Mouse (Mus musculus) hindbrain, embryonic 15.5 days (tissue): ENCODE results near the gene Cav2. TPM values are rescaled to one million over a fixed set of nuclear protein-coding genes. Genes with fewer than 3 reads are reported as not detected.

Experiments used
- ATAC-seq: fragments of 200-750 bp; cut with Nextera tagmentation; 2 replicates; pipeline ENCODE4 v1.8.0; 2017; ENCODE audit warnings: low read depth, moderate number of reproducible peaks, moderate TSS enrichment; ENCODE audit not compliant: low FRiP score
- H3K27ac ChIP-seq: fragments of 300-500 bp; sonication (generic); replicated peaks from 2 replicates; pipeline ENCODE4 v1.5.1; 2015; ENCODE audit warnings: mild to moderate bottlenecking, inconsistent platforms
- H3K27me3 ChIP-seq: fragments of 300-500 bp; sonication (generic); 2 replicates; pipeline ENCODE4 v1.6.1; 2015; ENCODE audit warnings: control low read depth, inconsistent platforms
- H3K36me3 ChIP-seq: fragments of 300-500 bp; sonication (generic); 2 replicates; pipeline ENCODE4 v1.6.1; 2015; ENCODE audit warnings: control low read depth, inconsistent platforms
- H3K4me1 ChIP-seq: fragments of 300-500 bp; sonication (generic); replicated peaks from 2 replicates; pipeline ENCODE4 v1.6.1; 2015; ENCODE audit warnings: control low read depth, inconsistent platforms
- H3K4me2 ChIP-seq: fragments of 300-500 bp; sonication (generic); 2 replicates; pipeline ENCODE4 v1.6.1; 2015; ENCODE audit warnings: moderate library complexity, mild to moderate bottlenecking, inconsistent platforms
- H3K4me3 ChIP-seq: fragments of 300-500 bp; sonication (generic); 2 replicates; pipeline ENCODE4 v1.5.1; 2015; ENCODE audit warnings: mild to moderate bottlenecking, inconsistent platforms
- H3K9ac ChIP-seq: fragments of 300-500 bp; sonication (generic); 2 replicates; pipeline ENCODE4 v1.6.1; 2015; ENCODE audit warnings: inconsistent platforms
- H3K9me3 ChIP-seq: fragments of 300-500 bp; sonication (generic); 2 replicates; pipeline ENCODE4 v1.6.1; 2016; ENCODE audit warnings: control low read depth, inconsistent platforms
- WGBS: fragments of 180-500 bp; shearing (Covaris S2); methylation state at CpG from one replicate; pipeline ENCODE4 v1.1.7; 2015; 5-methylcytosine and 5-hydroxymethylcytosine counted together
- polyA plus RNA-seq: library from polyadenylated mRNA; unstranded; fragments of >200 nt; fragmentation: Nextera tagmentation; extraction: Ambion mirVana; gene quantifications from 2 replicates; pipeline ENCODE4 v1.2.1, GENCODE M21; 2015

The Cav2 gene
- 17.0 and 18.5 TPM in 2 replicates for polyA plus RNA-seq

- Histone ChIP-seq H3K4me2 (peak within 1 kb of the TSS; percentile 74), H3K4me3 (peak within 1 kb of the TSS; percentile 46), H3K9me3 (no peaks in the 10 kb centered on the region), H3K9ac (peak within 1 kb of the TSS; percentile 44), H3K36me3 (no peaks in the 10 kb centered on the region), H3K4me1 (peaks cover 15% of the 10 kb centered on the region), H3K27ac (peak within 1 kb of the TSS; percentile 25; the same call in 1 of the 2 replicates), H3K27me3 (peaks cover 9% of the 10 kb centered on the region; the same call in 1 of the 2 replicates)
- peak; percentile 92 for ATAC-seq
- WGBS, result 1% methylated on average over 29 of the region's 40 CpGs
Measured at GRCm38 (mm10) chr6:17280939-17281756, at the start of gene Cav2. Gene Cav2, plus strand, starts transcription at chr6:17281185.

- H3K27ac ChIP-seq, result no peak overlapping the region
- H3K27me3 ChIP-seq, result no peaks in the 10 kb centered on the region
- no peak overlapping the region for H3K9ac ChIP-seq
- no peaks in the 10 kb centered on the region for H3K4me1 ChIP-seq
- H3K4me2 ChIP-seq, result no peak overlapping the region
- H3K4me3 ChIP-seq, result no peak overlapping the region
- H3K9me3 ChIP-seq, result no peaks in the 10 kb centered on the region
- H3K36me3 ChIP-seq, result no peaks in the 10 kb centered on the region
- ATAC-seq, result no peak
- 92% methylated on average over 1 of the region's 1 CpGs for WGBS
Measured at GRCm38 (mm10) chr6:17239693-17240092, 41.3 kb upstream of the Cav2 start.

GRCm38 (mm10) chr6:17241013-17241412, 40.0 kb upstream of the Cav2 start:
- H3K4me2 ChIP-seq, result no peak overlapping the region
- no peak overlapping the region for H3K9ac ChIP-seq
- H3K36me3 ChIP-seq, result no peaks in the 10 kb centered on the region
- no peak overlapping the region for H3K27ac ChIP-seq
- ATAC-seq, result no peak
- WGBS, result 91% methylated on average over 1 of the region's 1 CpGs
- no peaks in the 10 kb centered on the region for H3K4me1 ChIP-seq
- H3K4me3 ChIP-seq, result no peak overlapping the region
- no peaks in the 10 kb centered on the region for H3K27me3 ChIP-seq
- no peaks in the 10 kb centered on the region for H3K9me3 ChIP-seq

- Histone ChIP-seq H3K4me3 (no peak overlapping the region), H3K27me3 (no peaks in the 10 kb centered on the region), H3K36me3 (no peaks in the 10 kb centered on the region), H3K4me2 (no peak overlapping the region), H3K9ac (no peak overlapping the region), H3K27ac (no peak overlapping the region), H3K4me1 (no peaks in the 10 kb centered on the region), H3K9me3 (no peaks in the 10 kb centered on the region)
- WGBS, result 94% methylated on average over 2 of the region's 2 CpGs
- ATAC-seq, result no peak
Measured at GRCm38 (mm10) chr6:17246959-17247358, 34.0 kb upstream of the Cav2 start.

GRCm38 (mm10) chr6:17247673-17248072, 33.3 kb upstream of the Cav2 start:
- H3K27ac ChIP-seq, result no peak overlapping the region
- WGBS, result 91% methylated on average over 3 of the region's 3 CpGs
- H3K4me1 ChIP-seq, result no peaks in the 10 kb centered on the region
- no peak overlapping the region for H3K4me2 ChIP-seq
- no peaks in the 10 kb centered on the region for H3K27me3 ChIP-seq
- no peaks in the 10 kb centered on the region for H3K36me3 ChIP-seq
- no peak overlapping the region for H3K4me3 ChIP-seq
- no peaks in the 10 kb centered on the region for H3K9me3 ChIP-seq
- ATAC-seq, result no peak
- H3K9ac ChIP-seq, result no peak overlapping the region

GRCm38 (mm10) chr6:17248241-17248640, 32.7 kb upstream of the Cav2 start:
- no peaks in the 10 kb centered on the region for H3K9me3 ChIP-seq
- H3K9ac ChIP-seq, result no peak overlapping the region
- no peaks in the 10 kb centered on the region for H3K36me3 ChIP-seq
- no peak for ATAC-seq
- no CpG with 5 or more reads among the region's 1 CpGs for WGBS
- H3K4me1 ChIP-seq, result no peaks in the 10 kb centered on the region
- H3K27me3 ChIP-seq, result no peaks in the 10 kb centered on the region
- no peak overlapping the region for H3K4me3 ChIP-seq
- no peak overlapping the region for H3K4me2 ChIP-seq
- no peak overlapping the region for H3K27ac ChIP-seq

- no peak overlapping the region for H3K4me3 ChIP-seq
- 90% methylated on average over 1 of the region's 1 CpGs for WGBS
- no peak overlapping the region for H3K27ac ChIP-seq
Measured at GRCm38 (mm10) chr6:17251958-17252357, 29.0 kb upstream of the Cav2 start.

GRCm38 (mm10) chr6:17258142-17258541, 22.8 kb upstream of the Cav2 start:
- Histone ChIP-seq H3K36me3 (no peaks in the 10 kb centered on the region), H3K9me3 (no peaks in the 10 kb centered on the region)
- 91% methylated on average over 1 of the region's 1 CpGs for WGBS

More at GRCm38 (mm10) chr6:17251958-17252357, 29.0 kb upstream of the Cav2 start:
- no peak for ATAC-seq
- Histone ChIP-seq H3K9me3 (no peaks in the 10 kb centered on the region), H3K27me3 (no peaks in the 10 kb centered on the region), H3K4me2 (no peak overlapping the region), H3K4me1 (no peaks in the 10 kb centered on the region), H3K36me3 (no peaks in the 10 kb centered on the region), H3K9ac (no peak overlapping the region)

GRCm38 (mm10) chr6:17258911-17259310, 22.1 kb upstream of the Cav2 start:
- ATAC-seq, result no peak
- Histone ChIP-seq H3K4me2 (no peak overlapping the region), H3K4me1 (no peaks in the 10 kb centered on the region), H3K9ac (no peak overlapping the region), H3K27ac (no peak overlapping the region), H3K9me3 (no peaks in the 10 kb centered on the region), H3K27me3 (no peaks in the 10 kb centered on the region), H3K4me3 (no peak overlapping the region), H3K36me3 (no peaks in the 10 kb centered on the region)
- 87% methylated on average over 1 of the region's 1 CpGs for WGBS

More at GRCm38 (mm10) chr6:17258142-17258541, 22.8 kb upstream of the Cav2 start:
- Histone ChIP-seq H3K27me3 (no peaks in the 10 kb centered on the region), H3K4me1 (no peaks in the 10 kb centered on the region), H3K9ac (no peak overlapping the region), H3K4me2 (no peak overlapping the region), H3K4me3 (no peak overlapping the region), H3K27ac (no peak overlapping the region)
- ATAC-seq, result no peak

- no peak overlapping the region for H3K9ac ChIP-seq
- no peaks in the 10 kb centered on the region for H3K27me3 ChIP-seq
- no peak overlapping the region for H3K27ac ChIP-seq
- H3K4me1 ChIP-seq, result no peaks in the 10 kb centered on the region
- no peak for ATAC-seq
- H3K4me2 ChIP-seq, result no peak overlapping the region
- no peak overlapping the region for H3K4me3 ChIP-seq
- 73% methylated on average over 2 of the region's 2 CpGs for WGBS
- H3K9me3 ChIP-seq, result no peaks in the 10 kb centered on the region
- H3K36me3 ChIP-seq, result no peaks in the 10 kb centered on the region
Measured at GRCm38 (mm10) chr6:17262786-17263185, 18.2 kb upstream of the Cav2 start.

- Histone ChIP-seq H3K4me2 (no peak overlapping the region), H3K27me3 (no peaks in the 10 kb centered on the region)
Measured at GRCm38 (mm10) chr6:17265043-17265442, 15.9 kb upstream of the Cav2 start.

GRCm38 (mm10) chr6:17266466-17266865, 14.5 kb upstream of the Cav2 start:
- Histone ChIP-seq H3K4me3 (no peak overlapping the region), H3K36me3 (no peaks in the 10 kb centered on the region), H3K4me2 (no peak overlapping the region), H3K27me3 (no peaks in the 10 kb centered on the region), H3K4me1 (no peaks in the 10 kb centered on the region), H3K27ac (no peak overlapping the region), H3K9me3 (no peaks in the 10 kb centered on the region), H3K9ac (no peak overlapping the region)
- no peak for ATAC-seq
- 78% methylated on average over 3 of the region's 3 CpGs for WGBS

More at GRCm38 (mm10) chr6:17265043-17265442, 15.9 kb upstream of the Cav2 start:
- no peak overlapping the region for H3K9ac ChIP-seq
- no peak for ATAC-seq
- no peak overlapping the region for H3K27ac ChIP-seq
- no peaks in the 10 kb centered on the region for H3K9me3 ChIP-seq
- no peaks in the 10 kb centered on the region for H3K36me3 ChIP-seq
- H3K4me1 ChIP-seq, result no peaks in the 10 kb centered on the region
- 80% methylated on average over 4 of the region's 4 CpGs for WGBS
- H3K4me3 ChIP-seq, result no peak overlapping the region
